Mouse (Mus musculus) neural tube, embryonic 12.5 days (tissue): ENCODE measurements around the gene Ghsr. TPM values are rescaled to one million over a fixed set of nuclear protein-coding genes. Genes with fewer than 3 reads are reported as not detected.

Experiments
- ATAC-seq: fragments of 200-750 bp; cut with Nextera tagmentation; 2 replicates; pipeline ENCODE4 v1.8.0; 2017; ENCODE audit warnings: low read depth, mild to moderate bottlenecking, moderate TSS enrichment, moderate library complexity; ENCODE audit not compliant: low FRiP score
- H3K27ac ChIP-seq: fragments of 300-500 bp; sonication (generic); 2 replicates; pipeline ENCODE4 v1.5.1; 2016
- H3K27me3 ChIP-seq: fragments of 300-500 bp; sonication (generic); replicated peaks from 2 replicates; pipeline ENCODE4 v1.6.1; 2016; ENCODE audit warnings: mild to moderate bottlenecking
- H3K36me3 ChIP-seq: fragments of 300-500 bp; sonication (generic); 2 replicates; pipeline ENCODE4 v1.6.1; 2016; ENCODE audit warnings: mild to moderate bottlenecking
- H3K4me1 ChIP-seq: fragments of 300-500 bp; sonication (generic); 2 replicates; pipeline ENCODE4 v1.6.1; 2016
- H3K4me2 ChIP-seq: fragments of 300-500 bp; sonication (generic); replicated peaks from 2 replicates; pipeline ENCODE4 v1.6.1; 2016; ENCODE audit warnings: mild to moderate bottlenecking
- H3K4me3 ChIP-seq: fragments of 300-500 bp; sonication (generic); 2 replicates; pipeline ENCODE4 v1.5.1; 2016
- H3K9ac ChIP-seq: fragments of 300-500 bp; sonication (generic); 2 replicates; pipeline ENCODE4 v1.6.1; 2016; ENCODE audit warnings: mild to moderate bottlenecking
- H3K9me3 ChIP-seq: fragments of 300-500 bp; sonication (generic); 2 replicates; pipeline ENCODE4 v1.6.1; 2016; ENCODE audit warnings: mild to moderate bottlenecking
- WGBS: fragments of 180-500 bp; shearing (Covaris S2); methylation state at CpG from one replicate; pipeline ENCODE4 v1.1.7; 2016; 5-methylcytosine and 5-hydroxymethylcytosine counted together
- polyA plus RNA-seq: library from polyadenylated mRNA; unstranded; fragments of >200 nt; fragmentation: Nextera tagmentation; extraction: Ambion mirVana; gene quantifications from 2 replicates; pipeline ENCODE4 v1.2.1, GENCODE M21; 2016

Ghsr gene
- polyA plus RNA-seq, 1 experiment from 2014 or later: 0.62 TPM

DNA sequence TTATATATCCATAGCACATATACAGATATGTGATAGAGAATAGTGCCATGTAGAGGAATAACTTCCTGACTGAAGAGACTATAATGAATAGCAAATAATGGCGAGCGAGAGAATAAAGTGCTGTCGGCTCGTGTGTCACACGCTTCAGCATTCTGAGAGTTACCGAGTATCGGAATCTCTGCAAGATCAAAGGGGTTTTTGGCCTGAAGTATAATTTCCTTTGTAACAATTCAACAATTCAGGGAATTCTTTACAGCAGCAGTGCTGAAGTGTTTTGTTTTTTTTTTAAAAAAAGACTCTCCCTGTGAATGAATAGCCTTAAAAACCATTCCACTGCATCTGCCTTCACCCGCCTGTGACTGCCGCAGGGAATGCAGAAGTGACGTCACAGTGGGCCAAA lies 45.6 kb downstream of the Ghsr start:
- Histone ChIP-seq H3K9ac (no peak overlapping the region), H3K4me1 (no peaks in the 10 kb centered on the region), H3K27me3 (no peaks in the 10 kb centered on the region), H3K4me2 (no peak overlapping the region), H3K27ac (no peak overlapping the region), H3K4me3 (no peak overlapping the region), H3K36me3 (no peaks in the 10 kb centered on the region), H3K9me3 (no peaks in the 10 kb centered on the region)
- no peak for ATAC-seq
- 74% methylated on average over 10 of the region's 10 CpGs for WGBS

DNA sequence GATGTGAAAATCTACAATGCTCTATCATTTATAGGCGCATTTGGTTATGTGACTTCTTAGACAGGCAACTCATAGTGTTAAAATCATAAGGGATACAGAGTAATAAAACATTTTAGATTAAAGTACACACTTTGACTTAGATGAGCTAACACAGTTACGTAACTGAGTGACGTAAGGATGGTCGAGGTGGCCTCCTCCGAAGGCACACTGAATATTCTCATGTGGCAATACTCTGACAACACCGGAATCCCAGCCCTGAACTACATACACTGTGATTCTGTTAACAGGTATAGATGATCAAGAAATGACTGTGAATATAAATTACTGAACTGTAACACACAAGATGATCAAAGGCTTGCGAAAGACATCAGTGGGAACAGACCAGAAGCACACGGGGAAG lies 47.5 kb downstream of the Ghsr start:
- Histone ChIP-seq H3K4me2 (no peak overlapping the region), H3K27ac (no peak overlapping the region), H3K4me1 (0 out of 2 replicates have a peak, but pooled peaks cover 3% of the 10 kb centered on the region), H3K9me3 (no peaks in the 10 kb centered on the region), H3K9ac (no peak overlapping the region), H3K4me3 (no peak overlapping the region), H3K27me3 (no peaks in the 10 kb centered on the region), H3K36me3 (no peaks in the 10 kb centered on the region)
- 97% methylated on average over 8 of the region's 8 CpGs for WGBS
- ATAC-seq: no peak

DNA sequence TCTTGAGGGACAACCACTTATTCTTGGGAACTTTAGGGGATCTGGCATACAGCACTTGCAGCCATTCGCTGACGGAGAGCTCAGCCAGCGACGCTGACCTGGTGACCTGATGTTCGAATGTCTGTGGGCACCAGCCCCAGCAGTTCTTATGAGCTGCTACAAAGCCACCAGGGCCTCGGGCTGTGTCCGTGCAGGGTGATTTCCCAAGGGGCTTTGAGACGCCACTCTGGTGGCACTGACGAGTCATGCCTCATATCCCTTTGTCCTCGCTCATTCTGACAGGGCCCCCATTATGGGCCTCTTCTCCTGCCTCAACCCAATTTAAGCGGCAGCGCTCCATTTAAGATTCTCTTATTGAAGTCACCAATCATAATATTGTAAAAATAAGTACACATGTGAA lies 50.8 kb downstream of the Ghsr start:
- WGBS: 72% methylated on average over 12 of the region's 12 CpGs
- no peaks in the 10 kb centered on the region for H3K9me3 ChIP-seq
- ATAC-seq: no peak
- H3K27ac ChIP-seq: no peak overlapping the region
- peaks cover 2% of the 10 kb centered on the region; the same call in 1 of the 2 replicates for H3K36me3 ChIP-seq
- H3K4me1 ChIP-seq: 0 out of 2 replicates have a peak, but pooled peaks cover 3% of the 10 kb centered on the region
- H3K4me3 ChIP-seq: no peak overlapping the region
- no peaks in the 10 kb centered on the region for H3K27me3 ChIP-seq
- H3K4me2 ChIP-seq: no peak overlapping the region
- no peak overlapping the region for H3K9ac ChIP-seq

DNA sequence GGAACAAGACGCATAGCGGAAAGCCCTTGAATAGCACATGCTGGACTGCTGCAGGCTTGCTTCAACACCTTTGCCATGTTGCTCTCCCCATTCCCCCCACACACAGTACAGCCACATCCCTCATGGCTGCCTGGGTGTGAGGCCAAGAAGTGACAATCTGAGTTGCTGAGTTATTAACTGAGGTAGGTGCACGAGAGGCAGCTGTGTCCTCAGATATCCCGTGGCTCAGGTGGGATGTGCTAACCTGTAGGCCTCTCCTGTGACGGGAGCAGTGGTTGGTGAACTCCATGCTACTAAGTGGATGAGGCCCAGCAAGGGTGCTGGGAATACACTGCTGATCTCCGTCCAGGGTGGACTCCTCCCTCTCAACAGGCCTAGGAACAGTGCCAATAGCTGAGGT lies 51.4 kb downstream of the Ghsr start:
- no peak for ATAC-seq
- Histone ChIP-seq H3K4me1 (0 out of 2 replicates have a peak, but pooled peaks cover 3% of the 10 kb centered on the region), H3K4me2 (no peak overlapping the region), H3K4me3 (no peak overlapping the region), H3K27me3 (no peaks in the 10 kb centered on the region), H3K27ac (no peak overlapping the region), H3K9ac (no peak overlapping the region), H3K36me3 (peaks cover 2% of the 10 kb centered on the region; the same call in 1 of the 2 replicates), H3K9me3 (no peaks in the 10 kb centered on the region)
- WGBS: 87% methylated on average over 6 of the region's 6 CpGs

DNA sequence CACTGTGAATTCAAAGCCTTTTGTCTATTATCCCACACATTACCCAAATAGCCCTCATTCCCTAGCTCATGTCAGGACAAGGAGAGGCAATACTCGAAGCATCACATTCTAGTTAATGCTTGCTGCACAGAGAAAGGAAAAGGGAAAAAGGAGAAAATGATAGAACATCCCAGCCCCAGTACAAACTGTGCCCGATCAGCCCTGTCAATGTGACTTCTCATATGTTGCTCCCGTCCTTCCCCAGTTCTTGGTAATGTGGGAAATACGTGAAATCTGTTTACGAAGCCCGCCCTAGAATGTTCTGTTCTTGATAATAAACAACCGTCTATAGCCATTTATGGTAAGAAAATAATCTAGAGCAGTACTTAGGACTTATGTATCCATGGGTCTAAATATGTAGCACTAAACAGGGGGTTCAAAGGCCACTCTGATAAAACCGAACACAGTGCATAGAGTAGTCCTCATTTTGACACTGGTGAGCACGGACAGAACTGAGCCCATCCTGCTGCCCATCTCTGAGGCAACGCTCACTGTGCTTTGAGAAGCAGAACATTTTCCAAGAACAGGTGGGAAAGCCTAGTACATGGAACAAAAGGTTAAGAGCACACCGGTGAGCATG lies 53.0 kb downstream of the Ghsr start:
- H3K27ac ChIP-seq: no peak overlapping the region
- no peaks in the 10 kb centered on the region for H3K9me3 ChIP-seq
- peaks cover 5% of the 10 kb centered on the region; the same call in 1 of the 2 replicates for H3K36me3 ChIP-seq
- no peak overlapping the region for H3K4me2 ChIP-seq
- 87% methylated on average over 11 of the region's 11 CpGs for WGBS
- ATAC-seq: no peak
- H3K27me3 ChIP-seq: no peaks in the 10 kb centered on the region
- 0 out of 2 replicates have a peak, but pooled peaks cover 3% of the 10 kb centered on the region for H3K4me1 ChIP-seq
- no peak overlapping the region for H3K9ac ChIP-seq
- H3K4me3 ChIP-seq: no peak overlapping the region

DNA sequence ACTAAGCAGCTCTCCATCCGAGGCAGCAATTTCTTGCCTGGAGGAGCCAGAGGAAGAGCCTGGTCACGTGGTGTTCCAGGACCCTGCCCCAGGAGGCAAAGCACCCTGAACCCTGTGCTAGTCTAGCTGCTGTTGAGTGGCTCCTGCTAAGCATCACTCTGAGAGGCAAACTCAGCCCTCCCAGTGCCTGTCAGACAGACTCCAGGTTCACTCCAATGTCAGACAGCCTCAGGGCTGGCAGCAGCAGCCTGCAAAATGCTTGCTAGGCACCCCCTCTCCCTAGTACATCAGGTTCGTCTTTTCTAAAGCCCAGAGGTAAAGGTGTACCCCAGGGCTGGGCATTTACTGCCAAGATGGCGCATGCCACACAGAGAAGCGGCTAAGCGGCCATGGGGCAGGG lies 56.3 kb downstream of the Ghsr start:
- Histone ChIP-seq H3K27me3 (no peaks in the 10 kb centered on the region), H3K4me1 (no peaks in the 10 kb centered on the region), H3K4me2 (no peak overlapping the region), H3K4me3 (no peak overlapping the region), H3K27ac (no peak overlapping the region), H3K36me3 (peaks cover 5% of the 10 kb centered on the region; the same call in 1 of the 2 replicates), H3K9me3 (no peaks in the 10 kb centered on the region), H3K9ac (no peak overlapping the region)
- ATAC-seq: no peak
- WGBS: 93% methylated on average over 6 of the region's 6 CpGs

Other genes starting within 250 kb of the Ghsr start
- gene Ect2, start 217.5 kb upstream of the Ghsr start, polyA plus RNA-seq: 47.9 and 54.7 TPM in 2 replicates
- 3.7 and 5.6 TPM in 2 replicates for gene Nceh1, start 188.4 kb upstream of the Ghsr start, polyA plus RNA-seq
- not detected in 2 replicates for gene Tnfsf10, start 54.3 kb upstream of the Ghsr start, polyA plus RNA-seq